Mouse (Mus musculus) neural tube, embryonic 11.5 days (tissue): ENCODE measurements at regions not wholly inside any gene's neighbourhood (a gene's known extent, or its start where the extent isn't known, plus 50 kb on each side); places are given as distances from the start of the nearest gene placed in this dataset.

Experiments
- ATAC-seq: fragments of 200-750 bp; cut with Nextera tagmentation; 2 replicates; pipeline ENCODE4 v1.8.0; 2017; ENCODE audit warnings: moderate number of reproducible peaks, mild to moderate bottlenecking, moderate TSS enrichment, moderate library complexity; ENCODE audit not compliant: insufficient read depth, low FRiP score, low TSS enrichment
- DNase-seq: peaks from one replicate; pipeline ENCODE4 v3.0.0-alpha.2; 2015; ENCODE audit warnings: low spot score
- H3K27ac ChIP-seq: fragments of 300-500 bp; sonication (generic); 2 replicates; pipeline ENCODE4 v1.5.1; 2014; ENCODE audit warnings: low read depth, mild to moderate bottlenecking, low read length
- H3K27me3 ChIP-seq: fragments of 300-500 bp; sonication (generic); 2 replicates; pipeline ENCODE4 v1.6.1; 2014; ENCODE audit warnings: mild to moderate bottlenecking, low read length, mixed read lengths; ENCODE audit not compliant: control insufficient read depth, insufficient read depth
- H3K36me3 ChIP-seq: fragments of 300-500 bp; sonication (generic); 2 replicates; pipeline ENCODE4 v1.6.1; 2014; ENCODE audit warnings: mild to moderate bottlenecking, low read length, moderate library complexity, mixed read lengths; ENCODE audit not compliant: control insufficient read depth, insufficient read depth
- H3K4me1 ChIP-seq: fragments of 300-500 bp; sonication (generic); 2 replicates; pipeline ENCODE4 v1.6.1; 2014; ENCODE audit warnings: low read length, mixed read lengths; ENCODE audit not compliant: control insufficient read depth, insufficient read depth
- H3K4me2 ChIP-seq: fragments of 300-500 bp; sonication (generic); 2 replicates; pipeline ENCODE4 v1.6.1; 2014; ENCODE audit warnings: low read depth, mild to moderate bottlenecking, moderate library complexity
- H3K4me3 ChIP-seq: fragments of 300-500 bp; sonication (generic); 2 replicates; pipeline ENCODE4 v1.5.1; 2014; ENCODE audit warnings: low read depth, low read length
- H3K9ac ChIP-seq: fragments of 300-500 bp; sonication (generic); 2 replicates; pipeline ENCODE4 v1.6.1; 2014; ENCODE audit warnings: mild to moderate bottlenecking, low read length
- H3K9me3 ChIP-seq: fragments of 300-500 bp; sonication (generic); 2 replicates; pipeline ENCODE4 v1.6.1; 2016; ENCODE audit warnings: low read length; ENCODE audit not compliant: control insufficient read depth
- WGBS: fragments of 180-500 bp; shearing (Covaris S2); extraction: QIAGEN DNeasy Blood & Tissue Kit; methylation state at CpG from one replicate; pipeline ENCODE4 v1.1.7; 2014; 5-methylcytosine and 5-hydroxymethylcytosine counted together

- Histone ChIP-seq H3K9me3 (no peaks in the 10 kb centered on the region), H3K4me3 (no peak overlapping the region), H3K36me3 (no peaks in the 10 kb centered on the region), H3K27ac (no peak overlapping the region), H3K4me1 (no peaks in the 10 kb centered on the region), H3K4me2 (no peak overlapping the region), H3K27me3 (no peaks in the 10 kb centered on the region), H3K9ac (no peak overlapping the region)
- 93% methylated on average over 9 of the region's 9 CpGs for WGBS
- DNase-seq: no peak
- ATAC-seq: no peak
Observed at GRCm38 (mm10) chr3:68814011-68814690, 55.2 kb upstream of the 1110032F04Rik start.

- no peak overlapping the region for H3K4me3 ChIP-seq
- 84% methylated on average over 6 of the region's 6 CpGs for WGBS
- ATAC-seq: no peak
- no peaks in the 10 kb centered on the region for H3K27me3 ChIP-seq
- H3K9me3 ChIP-seq: no peaks in the 10 kb centered on the region
- no peak for DNase-seq
- H3K4me2 ChIP-seq: no peak overlapping the region
- H3K27ac ChIP-seq: no peak overlapping the region
- H3K9ac ChIP-seq: no peak overlapping the region
- no peaks in the 10 kb centered on the region for H3K4me1 ChIP-seq
- no peaks in the 10 kb centered on the region for H3K36me3 ChIP-seq
Observed at GRCm38 (mm10) chr3:68815621-68816020, 53.8 kb upstream of the 1110032F04Rik start.

GRCm38 (mm10) chr3:68817321-68817720 is 52.1 kb upstream of the 1110032F04Rik start:
- 72% methylated on average over 2 of the region's 2 CpGs for WGBS
- Histone ChIP-seq H3K9ac (no peak overlapping the region), H3K4me3 (no peak overlapping the region), H3K27ac (no peak overlapping the region), H3K4me1 (0 out of 2 replicates have a peak, but pooled peaks cover 2% of the 10 kb centered on the region), H3K4me2 (no peak overlapping the region), H3K27me3 (no peaks in the 10 kb centered on the region), H3K9me3 (no peaks in the 10 kb centered on the region), H3K36me3 (no peaks in the 10 kb centered on the region)
- ATAC-seq (no peak), DNase-seq (no peak)
